Mouse (Mus musculus) left cerebral cortex, adult 8-10 months (tissue): ENCODE results near the gene Sirt7. TPM values are rescaled to one million over a fixed set of nuclear protein-coding genes. Genes with fewer than 3 reads are reported as not detected.

Experiments
- microRNA-seq, 2 experiments: library from miRNA; unstranded; fragments of <30 nt; microRNA quantifications; one replicate each; pipeline ENCODE4 v1.2.0; 2022
- total RNA-seq, 4 experiments: library from RNA; stranded (reverse); gene quantifications; 2 replicates each; pipeline ENCODE4 v1.2.4; 2022

The Sirt7 gene
- total RNA-seq, 4 experiments from 2014 or later: 30.5 to 45.3 (median 34.7) TPM

Small RNA genes lying within 50 kb of the gene (microRNA-seq; reads per million reads assigned to microRNA genes)
- 0.63 to 2.4 reads per million in 2 experiments for gene Mir6936

Other genes with a start within 250 kb of the Sirt7 start
- 10 to 100 TPM; 14.0 to 17.2 (median 14.9) TPM for gene Faap100, start 246.5 kb downstream of the Sirt7 start, total RNA-seq
- 10 to 100 TPM; 64.8 to 69.9 (median 68.4) TPM for gene Nploc4, start 187.5 kb downstream of the Sirt7 start, total RNA-seq
- gene Tspan10, start 182.6 kb downstream of the Sirt7 start, total RNA-seq: 1 to 10 TPM in 2 of 4 experiments, not detected in 2; 2.0 to 2.4 TPM
- under 1 TPM; 0.30 to 0.96 (median 0.41) TPM for gene Pde6g, start 171.7 kb downstream of the Sirt7 start, total RNA-seq
- 10 to 100 TPM; 13.6 to 20.6 (median 17.4) TPM for gene Oxld1, start 167.2 kb downstream of the Sirt7 start, total RNA-seq
- gene Ccdc137, start 167.1 kb downstream of the Sirt7 start, total RNA-seq: 10 to 100 TPM; 16.8 to 25.8 (median 22.1) TPM
- gene Arl16, start 157.6 kb downstream of the Sirt7 start, total RNA-seq: 10 to 100 TPM; 52.6 to 63.3 (median 56.8) TPM
- 10 to 100 TPM; 63.2 to 67.7 (median 64.4) TPM for gene Mrpl12, start 140.6 kb downstream of the Sirt7 start, total RNA-seq
- gene Slc25a10, start 133.4 kb downstream of the Sirt7 start, total RNA-seq: 10 to 100 TPM; 21.2 to 25.8 (median 24.0) TPM
- gene Gcgr, start 94.5 kb downstream of the Sirt7 start, total RNA-seq: under 1 TPM in 1 of 4 experiments, not detected in 3; 0.17 TPM
- gene Mcrip1, start 75.5 kb downstream of the Sirt7 start, total RNA-seq: 10 to 100 TPM; 71.6 to 75.9 (median 74.1) TPM
- not detected for gene Ppp1r27, start 74.1 kb downstream of the Sirt7 start, total RNA-seq
- 100 to 1,000 TPM; 110 to 142 (median 130) TPM for gene P4hb, start 52.0 kb downstream of the Sirt7 start, total RNA-seq
- gene Arhgdia, start 43.6 kb downstream of the Sirt7 start, total RNA-seq: 100 to 1,000 TPM; 307 to 323 (median 320) TPM
- 10 to 100 TPM; 47.7 to 64.6 (median 51.9) TPM for gene Alyref, start 26.9 kb downstream of the Sirt7 start, total RNA-seq
- 100 to 1,000 TPM in 2 of 4 experiments, 10 to 100 TPM in 2; 98.1 to 101 (median 99.4) TPM for gene Anapc11, start 26.8 kb downstream of the Sirt7 start, total RNA-seq
- gene Npb, start 16.8 kb downstream of the Sirt7 start, total RNA-seq: 1 to 10 TPM in 2 of 4 experiments, not detected in 2; 1.1 to 1.8 TPM
- 100 to 1,000 TPM; 109 to 140 (median 124) TPM for gene Pcyt2, start 7.3 kb downstream of the Sirt7 start, total RNA-seq
- gene Mafg, start 8.4 kb upstream of the Sirt7 start, total RNA-seq: 10 to 100 TPM; 66.8 to 77.2 (median 73.1) TPM
- gene Pycr1, start 18.5 kb upstream of the Sirt7 start, total RNA-seq: 1 to 10 TPM; 1.5 to 2.3 (median 1.8) TPM
- gene Myadml2, start 22.9 kb upstream of the Sirt7 start, total RNA-seq: 10 to 100 TPM in 3 of 4 experiments, 1 to 10 TPM in 1; 9.3 to 12.0 (median 10.7) TPM
- 1 to 10 TPM; 2.1 to 7.1 (median 4.0) TPM for gene Notum, start 35.9 kb upstream of the Sirt7 start, total RNA-seq
- gene Aspscr1, start 47.7 kb upstream of the Sirt7 start, total RNA-seq: 10 to 100 TPM; 57.0 to 64.7 (median 61.2) TPM
- gene Cenpx, start 88.5 kb upstream of the Sirt7 start, total RNA-seq: 10 to 100 TPM; 19.2 to 23.3 (median 22.2) TPM
- 10 to 100 TPM; 39.8 to 56.7 (median 51.2) TPM for gene Lrrc45, start 88.7 kb upstream of the Sirt7 start, total RNA-seq
- gene Rac3, start 96.2 kb upstream of the Sirt7 start, total RNA-seq: 10 to 100 TPM; 39.2 to 40.0 (median 39.6) TPM
- gene Dcxr, start 102.0 kb upstream of the Sirt7 start, total RNA-seq: 10 to 100 TPM in 2 of 4 experiments, 1 to 10 TPM in 2; 7.9 to 12.9 (median 9.4) TPM
- gene Cbr2, start 106.9 kb upstream of the Sirt7 start, total RNA-seq: 1 to 10 TPM in 3 of 4 experiments, under 1 TPM in 1; 0.99 to 2.7 (median 1.9) TPM
- 10 to 100 TPM; 23.0 to 43.0 (median 30.6) TPM for gene Hmga1b, start 137.6 kb upstream of the Sirt7 start, total RNA-seq
- 10 to 100 TPM; 49.0 to 56.6 (median 52.3) TPM for gene Rfng, start 159.0 kb upstream of the Sirt7 start, total RNA-seq
- 100 to 1,000 TPM; 142 to 151 (median 146) TPM for gene Gps1, start 159.0 kb upstream of the Sirt7 start, total RNA-seq
- gene Dus1l, start 171.2 kb upstream of the Sirt7 start, total RNA-seq: 10 to 100 TPM; 41.4 to 47.9 (median 46.1) TPM
- 100 to 1,000 TPM; 176 to 199 (median 193) TPM for gene Fasn, start 199.3 kb upstream of the Sirt7 start, total RNA-seq